ENCODE assay signal across 8 mouse cellular contexts in genomic region chr4:129237843-129238441, GRCm38 (mm10). TPM values are rescaled to one million over a fixed set of nuclear protein-coding genes. Genes with fewer than 3 reads are reported as not detected.
A peak's percentile ranks its signal among the peaks of the same experiment; 100 is the strongest.
DNase-seq lines count a peak whose midpoint lies in the region; ATAC-seq and TF ChIP-seq lines count a peak whose summit lies in the region.

No protein-coding gene starts in this region.

- peaks cover 70% of the 10 kb centered on the region for H3K27me3 ChIP-seq in liver, embryonic 12.5 days (replicated peaks)
- no peaks in the 10 kb centered on the region for H3K27me3 ChIP-seq in stomach, postnatal 0 days (ENCODE audit: control insufficient read depth, insufficient read depth, low read length)

- no peak for TF ChIP-seq CTCF in stomach, postnatal 0 days (IDR thresholded peaks at IDR 0.05; ENCODE audit: low read depth)

- no peak overlapping the region for H3K9ac ChIP-seq in liver, embryonic 12.5 days
- peak overlapping the region; percentile 36; the same call in 1 of the 2 replicates for H3K9ac ChIP-seq in stomach, postnatal 0 days (ENCODE audit: low read length)

- peak overlapping the region; percentile 97 for H3K4me2 ChIP-seq in liver, embryonic 12.5 days
- peak overlapping the region; percentile 93 for H3K4me2 ChIP-seq in stomach, postnatal 0 days (replicated peaks; ENCODE audit: low read depth)

- no peak for TF ChIP-seq EP300 in stomach, postnatal 0 days (optimal IDR thresholded peaks at IDR 0.05)

- WGBS in liver, embryonic 12.5 days (ENCODE audit: insufficient replicate concordance), result 13% methylated on average over 21 of the region's 21 CpGs
- WGBS in stomach, postnatal 0 days, result 9% methylated on average over 21 of the region's 21 CpGs

- H3K4me1 ChIP-seq in liver, embryonic 12.5 days, result peaks cover 74% of the 10 kb centered on the region
- 0 out of 2 replicates have a peak, but pooled peaks cover 6% of the 10 kb centered on the region for H3K4me1 ChIP-seq in stomach, postnatal 0 days (replicated peaks; ENCODE audit: control insufficient read depth, insufficient read depth)

- peak overlapping the region; percentile 67 for H3K4me3 ChIP-seq in liver, embryonic 12.5 days
- H3K4me3 ChIP-seq in stomach, postnatal 0 days (ENCODE audit: low read depth, low read length), result peak overlapping the region; percentile 64

- H3K9me3 ChIP-seq in liver, embryonic 12.5 days (replicated peaks), result no peaks in the 10 kb centered on the region
- no peaks in the 10 kb centered on the region for H3K9me3 ChIP-seq in stomach, postnatal 0 days (ENCODE audit: control insufficient read depth, low read length)

- no peaks in the 10 kb centered on the region for H3K36me3 ChIP-seq in liver, embryonic 12.5 days
- H3K36me3 ChIP-seq in stomach, postnatal 0 days (ENCODE audit: control insufficient read depth, insufficient read depth, low read length), result no peaks in the 10 kb centered on the region

- DNase-seq in frontal cortex, postnatal 25 days (ENCODE audit: low spot score in 2 of 2), result no peak
- DNase-seq in Muller cell, postnatal 12 days (ENCODE audit: inconsistent ontology term), result peak; percentile 71
- peak; percentile 52 for DNase-seq in forelimb bud, embryonic 11.5 days (ENCODE audit: low read depth, low spot score)
- DNase-seq in stomach, postnatal 0 days (ENCODE audit: low spot score), result peak; percentile 58
- no peak for DNase-seq in adrenal gland, postnatal 10 days

- H3K27ac ChIP-seq in liver, embryonic 12.5 days, result no peak overlapping the region
- H3K27ac ChIP-seq in stomach, postnatal 0 days (replicated peaks), result peak overlapping the region; percentile 89

- 0 out of 2 replicates have a peak, but pooled peaks have one; percentile 17 for ATAC-seq in frontal cortex, adult (ENCODE audit: low TSS enrichment)
- no peak for ATAC-seq in liver, embryonic 12.5 days
- 0 out of 2 replicates have a peak, but pooled peaks have one; percentile 4 for ATAC-seq in stomach, postnatal 0 days (ENCODE audit: low FRiP score, low TSS enrichment)
- ATAC-seq in activated CD4-positive, CD25-positive, alpha-beta regulatory T cell, adult 4 months, result no peak

RNA-seq across cellular contexts. Expression of gene C77080, which starts 23.3 kb away (rescaled TPM):
- polyA plus RNA-seq in liver, embryonic 12.5 days (2016; fragmentation: Nextera tagmentation; extraction: Ambion mirVana), result 0.72 and 0.92 TPM in 2 replicates
- polyA plus RNA-seq in stomach, postnatal 0 days (2015; fragmentation: Nextera tagmentation; extraction: Ambion mirVana), result 9.6 and 10.3 TPM in 2 replicates
- under 1 TPM; 0.20 TPM for polyA plus RNA-seq in activated CD4-positive, CD25-positive, alpha-beta regulatory T cell, adult 4 months (2017; shearing (Covaris generic))
- total RNA-seq in adrenal gland, postnatal 10 days (2021), result 10 to 100 TPM; 16.5 to 16.6 TPM

RNA-seq across cellular contexts. Expression of gene Yars, which starts 48.4 kb away (rescaled TPM):
- polyA plus RNA-seq in liver, embryonic 12.5 days (2016; fragmentation: Nextera tagmentation; extraction: Ambion mirVana), result 92.4 and 92.9 TPM in 2 replicates
- polyA plus RNA-seq in stomach, postnatal 0 days (2015; fragmentation: Nextera tagmentation; extraction: Ambion mirVana), result 41.3 and 44.2 TPM in 2 replicates
- 10 to 100 TPM; 26.3 to 28.5 TPM for polyA plus RNA-seq in activated CD4-positive, CD25-positive, alpha-beta regulatory T cell, adult 4 months (2017; shearing (Covaris generic))
- total RNA-seq in adrenal gland, postnatal 10 days (2021), result 10 to 100 TPM; 63.8 to 68.1 TPM

RNA-seq across cellular contexts. Expression of gene S100pbp, which starts 48.4 kb away (rescaled TPM):
- 10.9 and 12.1 TPM in 2 replicates for polyA plus RNA-seq in liver, embryonic 12.5 days (2016; fragmentation: Nextera tagmentation; extraction: Ambion mirVana)
- 3.7 and 4.5 TPM in 2 replicates for polyA plus RNA-seq in stomach, postnatal 0 days (2015; fragmentation: Nextera tagmentation; extraction: Ambion mirVana)
- polyA plus RNA-seq in activated CD4-positive, CD25-positive, alpha-beta regulatory T cell, adult 4 months (2017; shearing (Covaris generic)), result 10 to 100 TPM; 24.4 to 26.3 TPM
- total RNA-seq in adrenal gland, postnatal 10 days (2021), result 10 to 100 TPM; 26.9 to 29.6 TPM

RNA-seq across cellular contexts. Expression of gene Sync, which starts 49.5 kb away (rescaled TPM):
- polyA plus RNA-seq in liver, embryonic 12.5 days (2016; fragmentation: Nextera tagmentation; extraction: Ambion mirVana), result 0.13 and 0.24 TPM in 2 replicates
- polyA plus RNA-seq in stomach, postnatal 0 days (2015; fragmentation: Nextera tagmentation; extraction: Ambion mirVana), result 2.9 and 3.2 TPM in 2 replicates
- under 1 TPM; 0.46 to 0.48 TPM for polyA plus RNA-seq in activated CD4-positive, CD25-positive, alpha-beta regulatory T cell, adult 4 months (2017; shearing (Covaris generic))
- total RNA-seq in adrenal gland, postnatal 10 days (2021), result 1 to 10 TPM; 4.2 to 7.4 TPM

Comparison
In these comparisons a context has a peak if more than half of its experiments do, and no peak if none do; other contexts are left out.
1. ATAC-seq: peak in frontal cortex, adult (single experiment) and stomach, postnatal 0 days (single experiment); none in liver, embryonic 12.5 days (single experiment) and activated CD4-positive, CD25-positive, alpha-beta regulatory T cell, adult 4 months (single experiment).
2. DNase-seq: peak in Muller cell, postnatal 12 days (single experiment), forelimb bud, embryonic 11.5 days (single experiment) and stomach, postnatal 0 days (single experiment); none in frontal cortex, postnatal 25 days (0 of 2) and adrenal gland, postnatal 10 days (single experiment).